Mouse (Mus musculus) kidney, postnatal 4 days (tissue): ENCODE results near the gene Gata3.

Experiments used
- DNase-seq, 2 experiments: peaks; one replicate each; pipeline ENCODE4 v3.0.0; 2021; ENCODE audit warnings: mixed read lengths in 2 of 2

Gene Gata3

DNA sequence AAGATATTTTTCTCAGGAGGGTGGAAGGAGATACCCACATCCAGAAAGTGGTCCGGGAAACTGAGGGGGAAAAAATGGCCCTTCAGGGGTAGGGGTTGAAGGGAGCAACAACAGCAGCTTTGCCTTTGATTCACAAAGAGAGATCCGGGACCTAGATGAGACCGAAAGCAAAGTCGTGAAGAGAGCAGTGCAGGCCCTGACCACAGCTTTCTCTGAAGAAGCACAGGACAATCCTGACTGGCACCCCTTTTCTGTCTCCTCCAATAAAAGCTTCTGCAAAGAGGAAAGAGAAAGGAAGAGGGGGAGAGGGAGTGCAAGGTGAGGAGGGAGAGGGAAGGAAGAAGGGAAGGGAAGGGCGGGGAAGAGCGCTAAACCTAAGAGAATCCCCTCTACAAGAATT lies 18.0 kb downstream of the Gata3 start:
- no peak for DNase-seq

DNA sequence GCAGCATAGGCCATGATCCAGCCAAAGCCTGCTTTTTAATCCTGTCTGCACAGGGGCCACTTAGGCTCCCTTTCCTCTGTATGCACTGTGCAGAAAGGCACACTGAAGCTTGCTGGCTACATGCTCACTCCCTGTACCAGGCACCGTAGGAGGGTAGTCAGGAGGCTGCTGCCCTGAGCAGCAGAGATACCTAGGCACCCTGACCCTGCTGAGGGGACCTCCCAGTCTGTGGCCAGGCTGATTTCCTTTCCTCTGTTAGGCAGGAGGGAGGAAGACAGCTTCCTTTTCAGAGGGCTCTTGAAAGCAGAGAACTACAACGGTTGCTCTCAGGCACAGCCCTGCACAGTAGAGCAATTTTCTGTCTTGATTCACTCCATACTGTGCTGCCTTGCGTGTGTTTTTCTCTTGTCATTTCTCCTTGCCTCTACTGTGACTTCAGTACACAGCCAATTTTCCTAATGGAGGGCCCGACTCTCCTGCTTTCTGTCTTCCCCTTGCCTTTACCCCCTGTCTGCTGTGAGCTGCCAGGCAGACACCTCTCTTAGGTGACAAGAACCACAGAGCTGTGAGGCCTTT lies 18.6 kb downstream of the Gata3 start:
- DNase-seq, result no peak

DNA sequence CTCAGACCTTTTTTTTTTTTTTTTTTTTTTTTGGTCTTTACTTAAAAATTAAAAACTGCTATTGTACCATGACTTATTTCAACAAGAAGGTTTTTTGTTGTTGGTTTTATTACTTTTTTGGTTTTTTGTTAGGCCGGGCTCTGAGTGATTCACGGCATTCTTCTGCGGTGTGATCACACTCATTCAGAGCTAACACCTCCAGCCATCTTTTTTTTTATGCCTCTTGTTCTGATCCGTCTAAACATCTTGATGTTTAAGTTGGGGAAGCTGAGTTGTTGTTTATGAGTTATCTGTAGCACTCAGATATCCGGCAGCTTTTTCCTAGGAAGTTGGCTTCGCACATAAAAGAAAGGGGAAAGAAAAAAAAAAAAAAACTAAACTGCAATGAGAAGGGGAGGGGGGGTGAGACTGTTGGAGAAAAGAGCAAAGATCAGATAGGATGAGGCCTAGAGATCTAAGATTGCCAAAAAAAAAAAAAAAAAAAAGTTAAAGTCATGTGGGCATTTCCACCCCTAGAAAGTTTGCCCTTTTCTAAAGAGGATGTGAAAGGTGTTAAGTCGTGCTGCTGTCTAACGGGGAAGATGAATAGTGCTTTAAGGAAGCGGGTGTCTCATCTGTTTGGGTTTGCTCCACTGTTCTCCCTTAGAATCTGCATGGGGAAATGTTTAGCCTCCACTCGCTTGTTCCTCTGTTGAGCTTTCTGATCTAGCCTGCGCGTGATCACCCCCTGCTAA lies 22.6 kb downstream of the Gata3 start:
- DNase-seq, result no peak

DNA sequence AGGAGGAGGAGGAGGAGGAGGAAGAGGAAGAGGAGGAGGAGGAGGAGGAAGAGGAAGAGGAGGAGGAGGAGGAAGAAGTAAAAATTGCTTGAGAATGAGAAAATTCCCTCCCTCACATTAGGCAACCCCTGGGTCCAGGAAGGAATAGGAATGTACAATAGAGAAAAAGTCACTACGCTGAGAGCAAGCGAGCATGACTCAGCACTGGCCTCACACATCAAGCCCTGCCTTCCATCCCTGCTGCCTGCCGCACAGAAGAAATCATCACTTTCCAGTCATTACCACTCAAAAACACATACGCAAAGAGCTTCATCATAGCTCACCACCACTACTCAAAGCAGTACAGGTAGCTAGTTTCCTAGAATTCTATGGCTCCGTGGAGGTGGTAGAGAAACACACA lies 29.1 kb downstream of the Gata3 start:
- no peak for DNase-seq

DNA sequence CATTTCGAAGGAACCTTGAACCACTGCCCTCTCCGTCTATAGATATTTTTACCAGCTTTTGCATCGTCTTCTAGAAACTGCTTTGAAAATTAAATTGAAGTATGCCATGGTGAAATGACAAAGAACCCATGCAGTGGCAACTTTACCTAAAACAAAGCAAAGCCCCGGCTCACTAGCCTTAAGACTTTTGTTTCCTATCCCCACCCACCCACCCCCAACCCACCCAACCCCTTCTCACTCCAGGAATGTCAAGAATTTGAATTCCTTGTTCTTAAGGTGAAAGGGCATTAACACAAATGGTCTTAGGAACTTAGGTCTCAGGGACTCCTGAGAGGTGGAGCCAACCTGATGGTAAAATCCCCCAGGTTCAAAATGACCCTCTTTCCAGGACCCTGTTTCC lies 34.0 kb downstream of the Gata3 start:
- DNase-seq, result no peak

DNA sequence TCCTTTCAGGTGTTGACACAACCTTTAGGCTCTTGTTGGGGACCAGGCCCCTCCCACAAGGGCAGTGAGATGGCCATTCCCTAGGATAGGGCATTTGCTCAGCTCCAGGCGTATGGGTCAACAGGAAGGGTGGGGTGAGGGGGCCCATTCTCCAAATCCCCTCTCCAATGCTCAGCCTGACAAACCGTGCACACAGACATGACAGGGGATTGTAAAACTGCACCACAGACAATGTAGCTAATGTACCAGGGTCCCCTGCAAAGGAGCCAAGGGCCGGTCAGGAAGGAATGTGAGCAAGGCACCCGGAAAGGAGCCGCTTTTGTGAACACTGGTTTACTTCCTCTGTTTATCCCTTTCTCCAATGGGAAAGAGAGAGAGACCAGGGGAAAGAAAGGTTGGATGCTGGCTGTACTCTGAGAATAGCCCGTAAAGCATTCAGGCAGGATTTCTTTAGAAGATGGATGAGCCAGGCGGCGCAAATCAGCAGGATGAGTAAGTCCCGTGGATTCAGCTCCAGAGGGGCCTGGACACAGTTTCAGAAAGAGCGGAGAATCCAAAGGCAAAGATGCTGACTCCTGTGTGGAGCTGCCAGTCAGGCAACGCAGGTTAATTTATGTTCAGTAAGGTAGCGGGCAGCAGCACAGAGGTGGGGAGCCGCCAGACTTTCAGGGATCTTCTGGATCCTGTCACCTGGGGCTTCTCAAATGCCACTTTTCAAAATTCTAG lies 36.8 kb downstream of the Gata3 start:
- no peak for DNase-seq

DNA sequence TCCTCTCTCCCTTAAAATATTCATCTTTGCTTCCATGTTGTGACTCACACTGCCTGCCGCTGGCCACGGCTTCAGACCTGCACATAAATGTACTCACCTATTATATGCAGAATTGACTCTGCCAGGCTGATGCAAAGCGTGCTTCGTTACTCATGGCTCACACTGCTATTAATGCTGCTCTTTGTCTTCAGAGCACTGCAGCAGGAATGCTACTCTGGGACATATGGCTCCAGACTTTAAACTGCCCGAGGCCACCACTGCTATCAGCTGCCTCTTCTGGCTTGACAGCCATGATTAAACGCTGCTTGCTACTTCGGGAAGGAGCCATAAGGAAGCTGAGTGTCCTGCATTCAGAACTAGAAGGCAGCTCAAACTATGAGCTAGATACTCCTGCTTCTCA lies 54.6 kb downstream of the Gata3 start:
- no peak for DNase-seq

DNA sequence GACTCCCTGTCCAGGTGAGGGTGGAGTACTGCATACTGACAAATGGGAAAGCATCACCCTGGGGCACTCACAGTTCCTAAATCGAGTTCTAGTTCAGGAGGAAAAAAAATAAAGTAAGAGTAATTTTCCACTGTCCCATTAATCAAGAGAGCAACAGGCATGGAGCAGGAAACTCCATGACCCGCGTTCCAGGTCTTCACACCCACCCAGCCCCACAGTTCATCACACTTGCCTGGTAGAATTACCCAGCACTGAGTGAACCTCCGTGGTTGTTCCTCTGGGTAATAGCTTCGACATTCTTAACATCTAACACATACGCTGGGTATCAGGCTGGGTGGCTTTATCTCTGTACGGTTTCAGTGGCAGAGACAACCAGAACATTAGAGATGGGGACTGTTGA lies 56.1 kb downstream of the Gata3 start:
- no peak for DNase-seq

DNA sequence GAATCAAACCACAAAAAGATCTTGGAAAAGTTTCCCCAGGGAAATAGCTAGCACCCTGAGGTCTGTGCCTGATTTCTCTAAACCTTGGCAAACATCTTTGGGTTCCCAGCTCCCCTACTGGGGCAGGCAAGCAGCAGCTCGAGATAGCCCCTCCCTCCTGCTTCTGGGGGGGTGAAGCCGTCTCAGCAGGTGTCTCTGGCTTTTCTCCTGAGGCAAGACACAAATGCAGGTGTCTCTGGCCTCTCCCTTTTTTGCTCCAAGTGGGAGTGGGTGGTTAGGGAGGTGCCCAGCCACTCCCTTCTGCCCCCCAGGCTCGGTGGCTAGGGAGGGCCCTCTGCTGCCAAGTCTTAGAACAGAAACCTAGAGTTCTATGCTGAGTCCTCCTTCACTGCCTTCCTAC lies 62.2 kb downstream of the Gata3 start:
- DNase-seq, result no peak

DNA sequence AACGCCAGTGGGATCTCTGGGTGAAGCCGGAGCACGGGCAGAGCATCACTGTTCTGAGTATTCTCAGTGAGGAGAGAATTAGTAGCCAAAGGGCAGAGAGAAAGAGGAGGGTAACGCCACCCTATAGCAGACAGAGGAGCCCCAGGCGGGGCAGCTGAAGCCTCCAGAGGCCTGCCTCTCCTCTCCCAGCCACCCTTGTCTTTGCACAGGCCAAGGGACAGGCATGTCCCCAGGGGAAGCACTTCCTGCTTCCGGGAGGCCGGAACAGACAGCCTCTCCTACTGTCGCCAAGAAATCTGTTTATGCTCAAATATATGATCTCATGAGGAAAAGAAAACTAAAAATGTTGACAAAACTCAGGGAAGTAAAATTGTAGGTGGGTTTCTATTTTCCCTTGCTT lies 69.2 kb downstream of the Gata3 start:
- peak in 1 of 2 experiments; percentile 6 for DNase-seq

DNA sequence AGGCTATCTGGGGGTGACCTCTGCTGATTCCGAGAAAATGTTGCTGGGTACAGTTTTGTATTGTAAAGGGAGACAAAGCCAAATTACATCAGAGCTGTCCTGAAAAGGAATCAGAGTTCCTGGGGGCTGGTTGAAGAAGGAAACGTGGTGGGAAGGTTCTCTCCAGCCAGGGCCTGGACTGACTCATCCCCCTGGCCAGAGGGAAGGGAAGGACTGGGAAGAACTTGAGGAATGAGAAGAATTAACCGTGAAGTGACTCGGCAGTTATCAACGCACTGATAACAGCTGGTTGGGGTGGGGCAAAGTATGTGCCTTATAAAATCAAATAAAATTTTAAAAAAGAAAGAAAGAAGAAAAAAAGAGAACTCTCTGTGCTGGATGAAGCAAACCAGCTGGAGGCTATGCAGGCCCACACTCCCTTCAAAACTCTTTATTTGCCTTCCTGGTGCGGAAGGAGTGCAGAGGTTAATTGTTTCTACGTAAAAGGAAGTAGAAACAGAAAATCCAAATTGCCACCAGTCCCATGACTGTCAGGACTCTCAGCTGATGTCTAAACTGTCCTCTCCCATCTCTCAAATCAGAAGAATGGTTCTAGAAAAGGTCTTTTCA lies 71.6 kb downstream of the Gata3 start:
- peak in 1 of 2 experiments; percentile 4 for DNase-seq
